ENCODE assay signal across 8 mouse cellular contexts in the genomic region with DNA sequence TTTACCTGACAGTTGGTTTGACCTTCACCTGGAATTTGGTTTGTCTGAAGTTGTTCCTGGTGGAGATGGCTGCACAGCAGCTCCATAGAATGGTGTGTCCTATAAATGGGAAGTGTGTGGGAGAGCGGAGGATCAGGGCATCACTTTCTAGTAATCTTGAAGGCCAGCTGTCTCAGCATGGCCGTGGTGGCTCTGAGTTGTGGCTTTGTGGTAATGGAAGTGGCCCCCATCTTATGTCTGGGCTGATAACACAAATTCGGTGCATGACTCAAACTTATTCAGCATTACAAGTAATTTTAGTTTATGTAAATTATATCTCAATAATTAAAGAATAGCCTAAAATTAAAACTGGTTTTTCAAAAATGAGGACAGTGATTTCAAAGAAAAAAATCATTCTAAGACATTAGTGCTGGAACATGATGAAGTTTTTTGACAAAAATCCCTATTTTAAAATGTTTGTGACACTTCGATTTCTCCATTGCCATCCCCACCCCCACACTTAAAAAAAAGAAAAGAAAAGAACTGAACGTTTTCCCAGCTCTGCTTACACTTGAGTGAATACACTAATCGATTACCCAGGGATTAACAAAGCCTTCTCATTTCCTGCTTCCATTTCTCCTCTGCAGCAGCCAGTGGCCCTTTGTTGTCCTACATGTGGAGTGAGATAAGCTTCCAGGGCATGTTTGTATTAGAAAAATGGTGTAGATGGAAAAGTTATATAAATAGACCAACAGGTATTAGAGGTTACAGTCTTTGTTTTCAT.
DNase-seq lines count a peak whose midpoint lies in the region; ATAC-seq and TF ChIP-seq lines count a peak whose summit lies in the region.

No protein-coding gene starts in this region.

- no peaks in the 10 kb centered on the region for H3K36me3 ChIP-seq in kidney, adult 2 months (ENCODE audit: control insufficient read depth, insufficient read depth, low read length)
- H3K36me3 ChIP-seq in hindbrain, embryonic 15.5 days, result no peaks in the 10 kb centered on the region
- H3K36me3 ChIP-seq in midbrain, embryonic 16.5 days (ENCODE audit: control insufficient read depth, insufficient read depth, low read length), result no peaks in the 10 kb centered on the region

- TF ChIP-seq POLR2A in kidney, adult 2 months (IDR thresholded peaks at IDR 0.05; ENCODE audit: low read depth, low read length), result no peak

- 46% methylated on average over 6 of the region's 6 CpGs for whole genome bisulfite sequencing in kidney, adult 2 months
- WGBS in hindbrain, embryonic 15.5 days, result 18% methylated on average over 6 of the region's 6 CpGs
- WGBS in midbrain, embryonic 16.5 days, result 14% methylated on average over 6 of the region's 6 CpGs

- intact Hi-C loops in left cerebral cortex, postnatal 36 days (cut with DNase I), result loop anchor here (5.0 kb wide), 2 partner anchors 89 to 179 kb away; a partner anchor contains a TSS

- H3K9ac ChIP-seq in hindbrain, embryonic 15.5 days, result no peak overlapping the region
- no peak overlapping the region for H3K9ac ChIP-seq in midbrain, embryonic 16.5 days (ENCODE audit: low read depth, low read length)

- H3K27me3 ChIP-seq in kidney, adult 2 months (replicated peaks; ENCODE audit: control insufficient read depth, insufficient read depth, low read length), result no peaks in the 10 kb centered on the region
- no peaks in the 10 kb centered on the region for H3K27me3 ChIP-seq in hindbrain, embryonic 15.5 days
- H3K27me3 ChIP-seq in midbrain, embryonic 16.5 days (ENCODE audit: control insufficient read depth, insufficient read depth, low read depth, low read length), result no peaks in the 10 kb centered on the region

- TF ChIP-seq CTCF in kidney, adult 2 months (conservative IDR thresholded peaks at IDR 0.05; ENCODE audit: insufficient read depth, insufficient read length, low read depth, low read length), result no peak

- no peak for ATAC-seq in hindbrain, embryonic 15.5 days (ENCODE audit: low FRiP score, low read depth)
- no peak for ATAC-seq in midbrain, embryonic 16.5 days

- DNase-seq in kidney, adult 2 months, result no peak
- no peak for DNase-seq in kidney, postnatal 25 days
- DNase-seq in c-Kit-positive CD71-negative TER-119-negative erythroid progenitor cells, embryonic 14.5 days (ENCODE audit: low read depth), result peak; percentile 50
- DNase-seq in spleen, postnatal 36 days (ENCODE audit: low spot score in 2 of 2), result no peak
- DNase-seq in left cerebral cortex, postnatal 36 days (ENCODE audit: low spot score in 2 of 2), result no peak
- no peak for DNase-seq in right cerebral cortex, postnatal 36 days (ENCODE audit: low spot score in 2 of 2)

- no peaks in the 10 kb centered on the region for H3K9me3 ChIP-seq in hindbrain, embryonic 15.5 days
- H3K9me3 ChIP-seq in midbrain, embryonic 16.5 days (replicated peaks; ENCODE audit: control insufficient read depth, low read length, poor library complexity, severe bottlenecking), result no peaks in the 10 kb centered on the region

- 0 out of 2 replicates have a peak overlapping the region, but pooled peaks have one; percentile 39 for H3K27ac ChIP-seq in kidney, adult 2 months (ENCODE audit: insufficient read depth, low read depth, low read length)
- peak overlapping the region; percentile 37; the same call in 1 of the 2 replicates for H3K27ac ChIP-seq in hindbrain, embryonic 15.5 days (replicated peaks)
- peak overlapping the region; percentile 36; the same call in 1 of the 2 replicates for H3K27ac ChIP-seq in midbrain, embryonic 16.5 days (ENCODE audit: low read length)

- no peak overlapping the region for H3K4me3 ChIP-seq in kidney, adult 2 months (ENCODE audit: insufficient read depth, low read depth, low read length)
- no peak overlapping the region for H3K4me3 ChIP-seq in hindbrain, embryonic 15.5 days
- H3K4me3 ChIP-seq in midbrain, embryonic 16.5 days (ENCODE audit: low read depth, low read length), result no peak overlapping the region

- peaks cover 35% of the 10 kb centered on the region for H3K4me1 ChIP-seq in kidney, adult 2 months (ENCODE audit: control insufficient read depth, insufficient read depth, low read length)
- peaks cover 48% of the 10 kb centered on the region for H3K4me1 ChIP-seq in hindbrain, embryonic 15.5 days (replicated peaks)
- H3K4me1 ChIP-seq in midbrain, embryonic 16.5 days (ENCODE audit: control insufficient read depth, insufficient read depth, low read length), result peaks cover 36% of the 10 kb centered on the region

- no peak overlapping the region for H3K4me2 ChIP-seq in hindbrain, embryonic 15.5 days
- no peak overlapping the region for H3K4me2 ChIP-seq in midbrain, embryonic 16.5 days (ENCODE audit: low read length)
